Mouse (Mus musculus) left cerebral cortex, postnatal 10 days (tissue): Measurements from ENCODE around the gene E130308A19Rik. TPM values are rescaled to one million over a fixed set of nuclear protein-coding genes. Genes with fewer than 3 reads are reported as not detected.

Experiments used
- DNase-seq, 2 experiments: peaks; one replicate each; pipeline ENCODE4 v3.0.0; 2021 to 2022; ENCODE audit warnings: low spot score in 2 of 2, mixed read lengths in 1 of 2; ENCODE audit errors: extremely low spot score in 1 of 2
- intact Hi-C: fragments of 180-260 bp; cut with DNase I; formaldehyde crosslinking; loops from one replicate; pipeline ENCODE4 v1.15.1; 2025
- total RNA-seq, 2 experiments: library from RNA; stranded (reverse); gene quantifications; 2 replicates each; pipeline ENCODE4 v1.2.3; 2021

The E130308A19Rik gene
- total RNA-seq, 2 experiments from 2014 or later, result 9.3 to 10.0 TPM

DNA sequence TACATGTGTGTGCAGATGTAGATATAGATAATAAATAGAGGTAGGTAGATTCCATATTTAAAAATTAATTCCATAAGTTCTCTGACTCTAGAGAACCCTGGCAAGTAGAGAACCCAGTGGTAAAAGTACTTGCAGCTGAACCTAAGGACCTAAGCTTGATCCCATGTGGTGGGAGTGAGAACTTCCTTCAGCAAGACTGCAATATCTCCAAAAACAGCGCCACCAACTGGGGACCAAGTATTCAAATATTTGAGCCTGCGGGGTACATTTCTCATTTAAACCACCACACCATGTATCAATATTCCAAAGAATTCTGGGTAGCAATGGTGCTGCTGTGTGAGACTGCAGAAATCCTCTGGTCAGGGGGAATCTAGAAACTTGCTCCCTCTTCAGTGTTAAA, 168.1 kb downstream of the E130308A19Rik start:
- intact Hi-C loops, result no loop called here
- no peak for DNase-seq

DNA sequence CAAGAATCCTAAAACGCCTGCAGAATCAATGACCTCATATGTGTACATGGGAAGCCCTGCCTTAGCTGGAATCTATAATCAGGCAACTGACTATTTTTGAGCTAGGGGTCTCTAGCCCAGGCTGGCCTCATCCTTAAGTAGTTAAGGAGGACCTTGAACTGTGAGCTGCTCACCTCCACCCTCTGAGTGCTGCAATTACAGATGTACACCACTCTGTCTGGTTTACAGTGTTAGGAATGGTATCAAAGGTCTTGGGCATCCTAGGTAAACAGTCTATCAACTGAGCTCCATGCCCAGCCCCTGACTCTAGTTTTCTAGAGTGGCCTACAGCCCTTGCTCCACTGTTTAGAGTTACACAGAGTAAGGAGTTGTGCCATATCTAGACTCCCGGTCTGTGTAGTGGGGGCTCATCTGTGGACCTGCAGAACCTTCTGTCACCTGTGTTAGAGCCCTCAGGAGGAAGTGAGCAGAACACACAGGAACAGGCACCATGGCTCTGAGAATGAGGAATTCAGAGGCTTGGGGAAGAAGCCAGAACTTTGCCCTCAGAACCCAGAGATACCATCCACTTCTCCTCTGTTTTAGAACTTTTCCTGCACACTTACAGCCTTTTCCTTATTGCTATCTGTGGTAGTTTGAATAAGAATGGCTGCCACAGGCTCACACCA, 169.9 kb downstream of the E130308A19Rik start:
- no peak for DNase-seq
- intact Hi-C loops, result no loop called here

GRCm38 (mm10) chr4:59800181-59800580, 174.2 kb downstream of the E130308A19Rik start:
- no peak for DNase-seq
- intact Hi-C loops, result no loop called here

- intact Hi-C loops, result no loop called here
- DNase-seq, result no peak
These were observed 175.5 kb downstream of the E130308A19Rik start, which contains the start of gene Inip for GRCm38 (mm10) chr4:59801489-59801888. Gene Inip, minus strand, starts transcription at chr4:59801589.

GRCm38 (mm10) chr4:59802107-59802506, 176.1 kb downstream of the E130308A19Rik start:
- no peak for DNase-seq
- intact Hi-C loops, result no loop called here

- DNase-seq, result no peak
- intact Hi-C loops, result no loop called here
These were observed 176.8 kb downstream of the E130308A19Rik start for GRCm38 (mm10) chr4:59802792-59803191.

DNA sequence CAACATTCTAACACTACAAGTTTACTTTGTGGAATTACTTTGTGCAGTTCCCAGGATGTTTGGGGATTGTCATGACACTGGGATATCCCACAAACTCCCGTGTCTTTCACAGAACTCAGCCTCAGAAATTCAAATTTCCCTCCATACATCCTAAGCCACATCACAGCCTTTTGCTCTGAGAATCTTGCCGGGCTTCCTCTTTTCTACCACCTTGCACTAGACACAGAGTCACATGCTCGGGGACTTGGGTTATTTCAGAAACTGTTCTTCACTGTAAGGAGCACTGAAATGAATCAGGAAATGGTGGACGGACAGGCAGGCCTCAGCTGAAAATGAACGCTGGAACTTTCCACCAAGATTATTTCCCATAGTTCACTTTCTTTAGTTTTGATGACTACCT, 177.3 kb downstream of the E130308A19Rik start:
- DNase-seq, result no peak
- intact Hi-C loops, result no loop called here

DNA sequence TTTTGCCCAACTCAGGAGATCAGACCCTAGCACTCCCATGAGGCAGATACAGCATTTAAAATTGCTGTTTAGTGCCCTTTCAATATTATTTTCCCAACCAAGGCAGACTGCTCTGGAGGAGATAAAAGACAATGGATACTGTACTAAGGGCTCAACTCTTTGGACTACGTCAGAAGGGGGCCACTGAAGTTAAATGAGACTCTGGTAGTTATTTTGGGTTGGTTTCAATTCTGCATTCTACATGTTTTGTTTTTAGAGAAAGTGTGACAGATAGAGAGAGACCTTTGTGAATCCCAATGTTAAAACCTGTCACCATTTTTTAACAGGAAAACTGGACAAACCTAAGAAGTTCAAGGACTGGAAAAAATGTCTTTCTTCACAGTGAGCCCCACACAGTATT, 178.7 kb downstream of the E130308A19Rik start:
- DNase-seq, result no peak
- intact Hi-C loops, result no loop called here

DNA sequence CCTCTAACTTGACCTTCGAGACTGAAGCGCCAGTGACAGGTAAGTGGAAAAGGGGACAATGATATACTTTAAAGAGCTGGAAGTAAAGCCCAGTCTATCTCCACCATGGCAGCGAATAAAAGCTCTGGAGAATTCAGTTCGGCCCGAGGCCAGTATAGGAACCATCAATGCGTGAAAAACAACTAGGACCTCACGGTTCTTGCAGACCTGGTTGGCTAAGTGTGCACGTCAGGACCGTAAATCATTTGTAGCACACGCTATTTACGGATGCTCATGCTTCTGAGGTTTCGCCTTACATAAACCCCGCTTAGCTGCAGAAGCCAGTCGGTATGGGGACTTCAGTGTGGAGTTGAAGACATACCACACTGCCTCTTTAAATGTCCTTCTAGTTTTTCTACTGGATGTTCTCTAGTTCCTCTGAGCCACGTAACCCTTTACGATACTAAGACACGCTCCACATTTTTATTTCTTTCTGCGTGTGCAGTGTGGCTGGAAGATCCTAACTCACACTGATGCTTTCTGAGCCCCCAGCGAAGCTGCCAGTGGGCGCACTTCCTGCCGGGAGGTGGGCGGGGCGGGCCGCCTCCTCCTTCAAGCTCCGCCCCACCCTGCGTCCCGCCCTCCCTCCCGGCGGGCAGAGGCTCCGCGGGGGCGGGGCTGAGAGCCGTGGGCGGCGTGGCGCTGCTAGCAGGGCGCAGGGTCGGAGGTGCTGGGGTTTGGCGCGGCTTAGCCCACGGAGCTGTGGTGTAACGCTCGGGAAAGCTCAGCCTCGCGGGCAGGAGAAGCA, 179.4 kb downstream of the E130308A19Rik start, which contains the start of gene Snx30:
Gene Snx30 (plus strand): TSS at position 660 of the 787 bp plus-strand sequence.
- DNase-seq, result peak; percentile 84 to 94
- intact Hi-C loops, result no loop called here

DNA sequence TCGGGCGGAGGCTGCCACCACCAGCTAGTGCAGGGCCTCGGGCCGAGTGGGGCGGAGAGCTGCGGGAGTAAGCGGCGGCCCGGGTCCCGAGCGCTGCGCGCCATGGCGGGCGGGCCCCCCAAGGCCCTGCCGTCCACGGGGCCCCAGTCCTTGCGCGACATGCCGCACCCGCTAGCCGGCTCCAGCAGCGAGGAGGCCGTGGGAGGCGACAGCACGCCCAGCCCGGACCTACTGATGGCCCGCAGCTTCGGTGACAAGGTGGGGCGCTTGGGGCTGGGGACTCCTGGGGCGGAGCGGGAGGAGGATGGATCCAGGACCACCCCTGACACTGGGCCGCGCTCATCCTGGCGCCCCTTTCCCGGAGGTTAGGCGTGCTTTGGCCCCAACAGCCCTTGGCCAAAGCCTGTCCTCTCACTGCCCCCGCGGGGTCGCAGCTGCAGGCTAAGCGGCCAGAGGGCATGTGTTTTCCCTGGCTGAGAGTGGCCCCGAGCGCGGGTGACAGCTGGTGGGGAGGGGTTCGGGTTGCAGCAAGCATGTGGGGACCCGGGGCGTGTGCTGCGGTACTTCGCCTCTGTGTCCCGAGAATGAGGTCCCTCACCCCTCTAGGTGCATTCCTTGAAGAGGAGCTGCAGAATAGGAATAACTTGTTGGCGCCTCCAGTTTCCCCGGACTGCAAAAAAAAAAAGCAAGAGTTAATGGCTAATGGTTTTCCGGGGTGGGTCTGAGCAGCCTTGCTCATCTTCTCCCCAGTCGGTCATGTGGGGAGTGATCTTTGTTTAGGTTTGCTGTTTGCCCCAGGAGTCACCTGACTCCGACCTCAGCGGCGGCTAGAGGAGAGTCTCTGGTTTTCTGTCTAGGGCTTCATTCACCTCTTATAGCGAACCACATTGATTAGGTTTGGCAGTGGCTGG, 180.2 kb downstream of the E130308A19Rik start:
- intact Hi-C loops, result loop anchor here (2.0 kb wide), 1 partner anchor 65 kb away; no protein-coding TSS in a partner anchor
- peak in 1 of 2 experiments; percentile 64 for DNase-seq

DNA sequence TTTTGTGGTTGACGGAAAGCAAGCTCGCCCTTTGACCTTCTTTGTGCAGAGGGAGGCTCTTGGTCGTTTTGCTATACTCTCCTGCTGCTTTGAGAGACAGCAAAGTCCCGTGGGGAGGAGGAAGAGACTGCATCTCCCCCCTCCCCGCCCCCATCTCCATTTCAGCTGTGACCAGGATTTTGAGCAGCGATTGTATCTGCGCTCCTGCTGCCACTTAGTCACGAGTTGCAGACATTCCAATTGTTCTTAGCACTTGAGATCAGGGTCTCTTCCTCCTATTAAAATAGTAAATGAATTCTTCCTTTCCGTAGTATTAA, 180.8 kb downstream of the E130308A19Rik start:
- intact Hi-C loops, result loop anchor here (2.0 kb wide), 1 partner anchor 64 kb away; no protein-coding TSS in a partner anchor
- DNase-seq, result peak in 1 of 2 experiments; percentile 37

DNA sequence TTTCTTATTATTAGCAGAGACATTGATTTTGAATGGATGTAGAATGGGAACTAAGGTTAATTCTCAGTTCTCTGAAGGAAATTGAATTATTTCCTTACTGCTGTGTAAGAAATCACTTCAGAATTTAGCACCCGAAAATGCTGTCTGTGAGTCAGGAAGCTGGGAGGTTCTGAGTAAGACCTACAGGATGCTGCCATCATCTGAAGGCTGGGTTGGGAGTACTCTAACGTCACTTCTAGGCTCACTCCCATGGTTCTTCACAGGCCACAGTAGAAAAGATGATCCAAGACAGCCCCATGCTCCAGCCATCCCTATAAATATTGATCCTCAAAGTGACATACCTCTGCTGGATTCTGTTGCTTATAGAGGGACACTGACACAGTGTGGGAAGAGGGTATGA, 181.5 kb downstream of the E130308A19Rik start:
- DNase-seq, result no peak
- intact Hi-C loops, result loop anchor here (2.0 kb wide), 1 partner anchor 63 kb away; no protein-coding TSS in a partner anchor

GRCm38 (mm10) chr4:59808396-59808795, 182.4 kb downstream of the E130308A19Rik start:
- intact Hi-C loops, result no loop called here
- DNase-seq, result no peak

Other genes starting within 250 kb of the E130308A19Rik start
- gene Susd1, start 187.6 kb upstream of the E130308A19Rik start, total RNA-seq, result 1 to 10 TPM; 8.6 to 9.8 TPM
- 10 to 100 TPM; 24.9 to 27.4 TPM for gene Ptbp3, start 76.8 kb upstream of the E130308A19Rik start, total RNA-seq
- gene Hsdl2, start 44.6 kb upstream of the E130308A19Rik start, total RNA-seq, result 10 to 100 TPM; 21.8 to 22.7 TPM
- gene Inip, start 175.4 kb downstream of the E130308A19Rik start, total RNA-seq, result 10 to 100 TPM; 22.3 to 23.6 TPM
- 10 to 100 TPM; 44.2 to 46.4 TPM for gene Snx30, start 179.6 kb downstream of the E130308A19Rik start, total RNA-seq